ENCODE assay signal across 8 mouse cellular contexts in genomic region chr4:155154986-155155385, GRCm38 (mm10).
DNase-seq lines count a peak whose midpoint lies in the region; ATAC-seq and TF ChIP-seq lines count a peak whose summit lies in the region.
"Had no signal": no experiment of that assay in that cellular context is flagged by ENCODE, and none has a peak within 500 bp of the region (broad histone marks: within the 10 kb centered on the region; RNA-seq: fewer than 3 reads in every experiment).

No protein-coding gene starts in this region.

- peak; percentile 67 to 86 for DNase-seq in heart, adult 18-20 months
- DNase-seq in heart, embryonic 10.5 days (ENCODE audit: low spot score), result no peak
- DNase-seq in R1 (ENCODE audit: low read depth, low spot score), result peak; percentile 63
- no peak for DNase-seq in layer of hippocampus, adult 8-10 months (ENCODE audit: low spot score in 2 of 2)
- DNase-seq in stomach, postnatal 0 days (ENCODE audit: low spot score), result no peak

- peaks cover 37% of the 10 kb centered on the region for H3K79me2 ChIP-seq in C2C12 (ENCODE audit: control insufficient read depth, insufficient read depth)

- ATAC-seq in limb, embryonic 15.5 days (ENCODE audit: insufficient number of reproducible peaks, low FRiP score, low TSS enrichment, low read depth), result no peak
- ATAC-seq in stomach, postnatal 0 days (ENCODE audit: low FRiP score, low TSS enrichment), result no peak

- H3ac ChIP-seq in C2C12 (ENCODE audit: control insufficient read depth, insufficient read length, low read depth), result no peak overlapping the region

- no peak for TF ChIP-seq CTCF in C2C12 (IDR thresholded peaks at IDR 0.05; ENCODE audit: control insufficient read depth, insufficient read depth, insufficient read length)
- TF ChIP-seq CTCF in stomach, postnatal 0 days (IDR thresholded peaks at IDR 0.05; ENCODE audit: low read depth), result no peak

- no peaks in the 10 kb centered on the region for H3K9me3 ChIP-seq in heart, embryonic 10.5 days
- H3K9me3 ChIP-seq in limb, embryonic 15.5 days, result no peaks in the 10 kb centered on the region
- H3K9me3 ChIP-seq in stomach, postnatal 0 days (ENCODE audit: control insufficient read depth, low read length), result no peaks in the 10 kb centered on the region
- H3K9me3 ChIP-seq: forebrain, embryonic 10.5 days had no signal

- H3K36me3 ChIP-seq in heart, embryonic 10.5 days, result peaks cover 54% of the 10 kb centered on the region
- H3K36me3 ChIP-seq in C2C12 (ENCODE audit: control insufficient read depth, insufficient read depth), result peaks cover 57% of the 10 kb centered on the region
- H3K36me3 ChIP-seq in limb, embryonic 15.5 days, result peaks cover 69% of the 10 kb centered on the region
- peaks cover 37% of the 10 kb centered on the region for H3K36me3 ChIP-seq in stomach, postnatal 0 days (ENCODE audit: control insufficient read depth, insufficient read depth, low read length)

- no peak overlapping the region for H3K27ac ChIP-seq in heart, embryonic 10.5 days
- H3K27ac ChIP-seq in limb, embryonic 15.5 days, result peak overlapping the region; percentile 47; the same call in 1 of the 2 replicates
- H3K27ac ChIP-seq in stomach, postnatal 0 days (replicated peaks), result no peak overlapping the region
- H3K27ac ChIP-seq: forebrain, embryonic 10.5 days had no signal

- peaks cover 55% of the 10 kb centered on the region for H3K4me1 ChIP-seq in heart, embryonic 10.5 days
- H3K4me1 ChIP-seq in limb, embryonic 15.5 days, result peaks cover 57% of the 10 kb centered on the region
- peaks cover 10% of the 10 kb centered on the region for H3K4me1 ChIP-seq in stomach, postnatal 0 days (replicated peaks; ENCODE audit: control insufficient read depth, insufficient read depth)

- H3K4me2 ChIP-seq in limb, embryonic 15.5 days, result no peak overlapping the region
- no peak overlapping the region for H3K4me2 ChIP-seq in stomach, postnatal 0 days (replicated peaks; ENCODE audit: low read depth)

- no peak for TF ChIP-seq EP300 in stomach, postnatal 0 days (optimal IDR thresholded peaks at IDR 0.05)

- no peak overlapping the region for H3K4me3 ChIP-seq in heart, embryonic 10.5 days
- H3K4me3 ChIP-seq in C2C12 (ENCODE audit: insufficient read depth, poor library complexity, severe bottlenecking), result no peak overlapping the region
- H3K4me3 ChIP-seq in limb, embryonic 15.5 days, result no peak overlapping the region
- H3K4me3 ChIP-seq in stomach, postnatal 0 days (ENCODE audit: low read depth, low read length), result no peak overlapping the region
- H3K4me3 ChIP-seq: forebrain, embryonic 10.5 days had no signal

- WGBS in heart, embryonic 10.5 days, result 61% methylated on average over 11 of the region's 11 CpGs
- 49% methylated on average over 11 of the region's 11 CpGs for WGBS in limb, embryonic 15.5 days
- WGBS in stomach, postnatal 0 days, result 53% methylated on average over 11 of the region's 11 CpGs

- H3K27me3 ChIP-seq in heart, embryonic 10.5 days (ENCODE audit: insufficient read depth, poor library complexity, severe bottlenecking), result no peaks in the 10 kb centered on the region
- H3K27me3 ChIP-seq in C2C12 (ENCODE audit: control insufficient read depth, insufficient read depth, insufficient read length), result no peaks in the 10 kb centered on the region
- no peaks in the 10 kb centered on the region for H3K27me3 ChIP-seq in limb, embryonic 15.5 days
- H3K27me3 ChIP-seq in stomach, postnatal 0 days (ENCODE audit: control insufficient read depth, insufficient read depth, low read length), result no peaks in the 10 kb centered on the region

- H3K79me3 ChIP-seq in C2C12 (ENCODE audit: low read depth), result peaks cover 6% of the 10 kb centered on the region

- H3K9ac ChIP-seq in limb, embryonic 15.5 days, result no peak overlapping the region
- H3K9ac ChIP-seq in stomach, postnatal 0 days (ENCODE audit: low read length), result no peak overlapping the region

TF ChIP-seq in C2C12, 6 proteins besides CTCF, POLR2A, EP300 and RAD21:
- TF ChIP-seq MYOD1 (IDR thresholded peaks at IDR 0.05; ENCODE audit: control insufficient read depth, insufficient read length, low read depth) (no peak), CEBPB (IDR thresholded peaks at IDR 0.05; ENCODE audit: low read depth) (no peak), FOSL1 (IDR thresholded peaks at IDR 0.05; ENCODE audit: insufficient read depth, low read length, poor library complexity, severe bottlenecking) (no peak), MAX (IDR thresholded peaks at IDR 0.05) (peak; percentile 62), USF1 (IDR thresholded peaks at IDR 0.05; ENCODE audit: low read depth) (no peak), MYOG (IDR thresholded peaks at IDR 0.05; ENCODE audit: control insufficient read depth, extremely low read depth, insufficient read length) (no peak)

Comparison
In these comparisons a context has a peak if more than half of its experiments do, and no peak if none do; other contexts are left out.
1. DNase-seq: peak in heart, adult 18-20 months (2 of 2) and R1 (single experiment); none in heart, embryonic 10.5 days (single experiment), layer of hippocampus, adult 8-10 months (0 of 2) and stomach, postnatal 0 days (single experiment).